Mouse (Mus musculus): Measurements from ENCODE around the gene Syf2. TPM values are rescaled to one million over a fixed set of nuclear protein-coding genes. Genes with fewer than 3 reads are reported as not detected.

Gene Syf2
- polyA plus RNA-seq (2015; fragmentation: Nextera tagmentation; extraction: Ambion mirVana): 76.2 and 88.6 TPM in 2 replicates

GRCm38 (mm10) chr4:134930684-134931481 is at the start of gene Syf2:
Gene Syf2 (plus strand): TSS chr4:134930898.
- peak within 1 kb of the TSS; percentile 77 for H3K4me2 ChIP-seq (replicated peaks; ENCODE audit: low read depth)
- WGBS: under 1% methylated on average over 68 of the region's 68 CpGs
- H3K36me3 ChIP-seq (ENCODE audit: control insufficient read depth, insufficient read depth): peaks cover 45% of the 10 kb centered on the region
- H3K4me3 ChIP-seq (ENCODE audit: low read depth, low read length): peak within 1 kb of the TSS; percentile 85
- H3K4me1 ChIP-seq (replicated peaks; ENCODE audit: control insufficient read depth, insufficient read depth, low read length): peaks cover 4% of the 10 kb centered on the region; the same call in 1 of the 2 replicates
- H3K9me3 ChIP-seq (ENCODE audit: control insufficient read depth): no peaks in the 10 kb centered on the region
- no peaks in the 10 kb centered on the region for H3K27me3 ChIP-seq (replicated peaks; ENCODE audit: control insufficient read depth, insufficient read depth, low read length)
- H3K27ac ChIP-seq (ENCODE audit: low read depth, low read length): peak within 1 kb of the TSS; percentile 92
- peak; percentile 94 for ATAC-seq
- TF ChIP-seq CTCF (IDR thresholded peaks at IDR 0.05; ENCODE audit: low read depth): no peak
- H3K9ac ChIP-seq (ENCODE audit: low read depth, low read length): peak within 1 kb of the TSS; percentile 75

GRCm38 (mm10) chr4:134883266-134883665 is 47.4 kb upstream of the Syf2 start:
- 26% methylated on average over 7 of the region's 7 CpGs for WGBS
- no peak for ATAC-seq
- H3K9me3 ChIP-seq (ENCODE audit: control insufficient read depth): no peaks in the 10 kb centered on the region
- H3K27ac ChIP-seq (ENCODE audit: low read depth, low read length): no peak overlapping the region
- H3K9ac ChIP-seq (ENCODE audit: low read depth, low read length): no peak overlapping the region
- no peaks in the 10 kb centered on the region for H3K36me3 ChIP-seq (ENCODE audit: control insufficient read depth, insufficient read depth)
- no peak overlapping the region for H3K4me3 ChIP-seq (ENCODE audit: low read depth, low read length)
- 0 out of 2 replicates have a peak, but pooled peaks cover 3% of the 10 kb centered on the region for H3K4me1 ChIP-seq (replicated peaks; ENCODE audit: control insufficient read depth, insufficient read depth, low read length)
- TF ChIP-seq CTCF (IDR thresholded peaks at IDR 0.05; ENCODE audit: low read depth): peak; percentile 82
- H3K4me2 ChIP-seq (replicated peaks; ENCODE audit: low read depth): no peak overlapping the region
- H3K27me3 ChIP-seq (replicated peaks; ENCODE audit: control insufficient read depth, insufficient read depth, low read length): no peaks in the 10 kb centered on the region

- Histone ChIP-seq H3K27me3 (replicated peaks; ENCODE audit: control insufficient read depth, insufficient read depth, low read length) (no peaks in the 10 kb centered on the region), H3K36me3 (ENCODE audit: control insufficient read depth, insufficient read depth) (no peaks in the 10 kb centered on the region), H3K9ac (ENCODE audit: low read depth, low read length) (no peak overlapping the region), H3K4me3 (ENCODE audit: low read depth, low read length) (no peak overlapping the region), H3K4me1 (replicated peaks; ENCODE audit: control insufficient read depth, insufficient read depth, low read length) (0 out of 2 replicates have a peak, but pooled peaks cover 3% of the 10 kb centered on the region), H3K9me3 (ENCODE audit: control insufficient read depth) (no peaks in the 10 kb centered on the region), H3K27ac (ENCODE audit: low read depth, low read length) (no peak overlapping the region), H3K4me2 (replicated peaks; ENCODE audit: low read depth) (no peak overlapping the region)
- 84% methylated on average over 10 of the region's 10 CpGs for WGBS
- no peak for ATAC-seq
- TF ChIP-seq CTCF (IDR thresholded peaks at IDR 0.05; ENCODE audit: low read depth): no peak
These were observed 46.9 kb upstream of the Syf2 start for GRCm38 (mm10) chr4:134883808-134884207.

- Histone ChIP-seq H3K4me3 (ENCODE audit: low read depth, low read length) (no peak overlapping the region), H3K9me3 (ENCODE audit: control insufficient read depth) (no peaks in the 10 kb centered on the region), H3K27ac (ENCODE audit: low read depth, low read length) (no peak overlapping the region), H3K36me3 (ENCODE audit: control insufficient read depth, insufficient read depth) (no peaks in the 10 kb centered on the region), H3K4me1 (replicated peaks; ENCODE audit: control insufficient read depth, insufficient read depth, low read length) (0 out of 2 replicates have a peak, but pooled peaks cover 3% of the 10 kb centered on the region), H3K4me2 (replicated peaks; ENCODE audit: low read depth) (no peak overlapping the region), H3K9ac (ENCODE audit: low read depth, low read length) (no peak overlapping the region), H3K27me3 (replicated peaks; ENCODE audit: control insufficient read depth, insufficient read depth, low read length) (no peaks in the 10 kb centered on the region)
- ATAC-seq: no peak
- whole genome bisulfite sequencing: 87% methylated on average over 4 of the region's 4 CpGs
- TF ChIP-seq CTCF (IDR thresholded peaks at IDR 0.05; ENCODE audit: low read depth): no peak
These were observed 46.3 kb upstream of the Syf2 start for GRCm38 (mm10) chr4:134884364-134884763.

- H3K4me3 ChIP-seq (ENCODE audit: low read depth, low read length): no peak overlapping the region
- H3K4me1 ChIP-seq (replicated peaks; ENCODE audit: control insufficient read depth, insufficient read depth, low read length): no peaks in the 10 kb centered on the region
- H3K4me2 ChIP-seq (replicated peaks; ENCODE audit: low read depth): no peak overlapping the region
- H3K9me3 ChIP-seq (ENCODE audit: control insufficient read depth): no peaks in the 10 kb centered on the region
- no peaks in the 10 kb centered on the region for H3K27me3 ChIP-seq (replicated peaks; ENCODE audit: control insufficient read depth, insufficient read depth, low read length)
- 76% methylated on average over 6 of the region's 6 CpGs for WGBS
- ATAC-seq: no peak
- peaks cover 15% of the 10 kb centered on the region for H3K36me3 ChIP-seq (ENCODE audit: control insufficient read depth, insufficient read depth)
- no peak overlapping the region for H3K9ac ChIP-seq (ENCODE audit: low read depth, low read length)
- H3K27ac ChIP-seq (ENCODE audit: low read depth, low read length): no peak overlapping the region
- TF ChIP-seq CTCF (IDR thresholded peaks at IDR 0.05; ENCODE audit: low read depth): no peak
These were observed 38.6 kb upstream of the Syf2 start for GRCm38 (mm10) chr4:134892096-134892495.

- no peak for ATAC-seq
- no peak for TF ChIP-seq CTCF (IDR thresholded peaks at IDR 0.05; ENCODE audit: low read depth)
- no peak overlapping the region for H3K27ac ChIP-seq (ENCODE audit: low read depth, low read length)
- no peak overlapping the region for H3K9ac ChIP-seq (ENCODE audit: low read depth, low read length)
- H3K36me3 ChIP-seq (ENCODE audit: control insufficient read depth, insufficient read depth): peaks cover 60% of the 10 kb centered on the region
- H3K27me3 ChIP-seq (replicated peaks; ENCODE audit: control insufficient read depth, insufficient read depth, low read length): no peaks in the 10 kb centered on the region
- 86% methylated on average over 6 of the region's 6 CpGs for WGBS
- no peak overlapping the region for H3K4me2 ChIP-seq (replicated peaks; ENCODE audit: low read depth)
- no peak overlapping the region for H3K4me3 ChIP-seq (ENCODE audit: low read depth, low read length)
- no peaks in the 10 kb centered on the region for H3K4me1 ChIP-seq (replicated peaks; ENCODE audit: control insufficient read depth, insufficient read depth, low read length)
- H3K9me3 ChIP-seq (ENCODE audit: control insufficient read depth): no peaks in the 10 kb centered on the region
These were observed 33.4 kb upstream of the Syf2 start for GRCm38 (mm10) chr4:134897256-134897655.

Measured in intestine, postnatal 0 days (tissue).